Mouse (Mus musculus): ENCODE measurements at regions not wholly inside any gene's neighbourhood (a gene's known extent, or its start where the extent isn't known, plus 50 kb on each side); places are given as distances from the start of the nearest gene placed in this dataset.

DNA sequence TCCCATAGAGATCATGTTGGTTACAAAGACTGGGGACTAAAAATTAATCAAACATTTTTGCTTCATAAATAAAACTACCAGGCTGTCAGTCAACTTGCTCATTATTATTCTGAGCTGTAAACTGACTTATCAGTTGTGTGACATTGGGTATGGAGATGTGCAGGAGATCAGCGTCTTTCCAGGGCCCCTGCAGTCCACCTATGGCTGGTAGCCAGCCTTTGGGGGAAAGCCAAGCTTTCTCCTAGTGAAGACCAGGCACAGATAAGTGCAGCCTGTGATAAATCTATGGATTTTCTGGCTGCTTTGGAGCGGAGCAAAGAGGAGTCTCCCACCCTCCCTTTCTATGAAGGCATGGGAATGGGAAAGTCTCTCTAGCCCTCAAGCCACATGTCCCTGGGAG, 172.0 kb upstream of the Glra1 start:
- no peak for DNase-seq (ENCODE audit: low read depth, low spot score)

DNA sequence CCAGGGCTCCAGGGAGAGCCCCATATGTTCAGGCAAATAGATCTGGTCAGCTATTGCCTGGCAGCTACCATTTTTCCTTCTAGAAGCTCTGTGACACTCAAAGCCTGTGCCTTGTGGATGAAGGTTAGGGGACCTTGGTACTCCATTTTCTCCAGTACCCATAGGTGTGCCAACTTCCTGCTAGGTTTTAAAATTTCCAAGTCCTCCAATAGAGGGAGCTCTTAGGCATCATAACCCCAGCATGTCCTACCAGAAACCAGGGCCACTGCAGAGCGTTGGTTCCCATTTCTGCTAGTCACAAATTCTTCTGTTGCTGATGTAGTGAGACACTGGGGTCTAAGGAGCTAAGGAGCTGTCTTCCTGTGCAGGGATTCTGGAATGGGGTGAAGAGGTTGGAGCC, 165.3 kb upstream of the Glra1 start:
- DNase-seq (ENCODE audit: low read depth, low spot score) = no peak

DNA sequence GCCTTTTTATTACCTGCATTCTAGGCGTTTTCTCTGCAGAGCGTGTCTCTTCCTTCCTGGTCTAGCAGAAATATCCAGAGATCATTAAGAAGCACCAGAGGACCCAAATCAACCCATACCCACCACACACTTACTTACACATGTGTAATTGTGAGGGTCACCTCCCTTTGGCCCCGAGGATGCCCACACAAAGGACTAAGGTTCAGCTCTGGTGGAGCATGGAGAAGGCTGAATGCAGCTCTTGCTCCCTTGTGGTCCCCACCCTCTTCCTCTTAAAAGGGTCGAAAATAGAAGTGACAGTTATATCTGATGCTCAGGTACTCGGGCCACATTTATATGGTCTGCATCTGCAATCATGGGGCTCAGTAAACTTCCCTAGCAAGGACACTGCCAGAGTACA, 164.5 kb upstream of the Glra1 start:
- DNase-seq (ENCODE audit: low read depth, low spot score) = no peak

DNA sequence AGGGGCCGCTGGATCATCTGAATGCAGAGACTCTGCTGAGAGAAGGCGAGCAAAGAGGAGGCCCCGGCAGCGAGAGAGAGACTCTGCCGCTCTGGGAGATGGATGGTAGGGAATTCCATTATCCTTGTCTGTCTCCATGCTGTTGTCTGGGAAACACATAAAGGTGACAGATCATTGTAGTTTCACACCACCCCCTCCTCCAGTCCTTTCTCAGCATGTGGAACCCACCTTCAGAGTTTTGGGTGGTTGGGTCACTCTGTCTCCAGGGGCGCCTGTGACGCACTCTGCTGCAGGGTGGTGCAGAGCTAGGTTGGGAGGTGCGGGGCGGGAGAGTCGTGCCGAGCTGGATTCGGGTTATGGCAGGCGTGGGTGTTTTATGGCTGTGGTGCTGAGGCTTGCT, 164.1 kb upstream of the Glra1 start:
- DNase-seq (ENCODE audit: low read depth, low spot score) = no peak

DNA sequence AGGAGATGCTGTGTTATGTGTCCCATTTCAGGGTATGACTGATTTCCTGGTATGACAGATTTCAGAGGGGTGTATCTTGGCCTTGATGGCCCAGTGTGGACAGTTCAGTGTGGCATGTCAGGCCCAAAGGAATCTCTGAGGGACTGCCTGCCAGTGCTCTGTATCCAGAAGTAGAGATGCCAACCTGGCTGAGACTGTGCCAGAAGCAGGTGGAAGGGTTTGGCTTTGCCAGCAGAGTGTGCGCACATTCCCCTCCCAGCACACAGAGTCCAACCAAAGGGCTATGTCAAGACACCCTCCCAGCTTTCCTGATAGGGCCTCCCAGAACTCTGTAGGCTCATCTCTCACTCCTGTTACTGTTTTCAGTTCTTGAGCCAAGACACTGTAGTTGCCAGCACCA, 156.8 kb upstream of the Glra1 start:
- no peak for DNase-seq (ENCODE audit: low read depth, low spot score)
